Mouse (Mus musculus): ENCODE results near the gene Tmtc2.

DNA sequence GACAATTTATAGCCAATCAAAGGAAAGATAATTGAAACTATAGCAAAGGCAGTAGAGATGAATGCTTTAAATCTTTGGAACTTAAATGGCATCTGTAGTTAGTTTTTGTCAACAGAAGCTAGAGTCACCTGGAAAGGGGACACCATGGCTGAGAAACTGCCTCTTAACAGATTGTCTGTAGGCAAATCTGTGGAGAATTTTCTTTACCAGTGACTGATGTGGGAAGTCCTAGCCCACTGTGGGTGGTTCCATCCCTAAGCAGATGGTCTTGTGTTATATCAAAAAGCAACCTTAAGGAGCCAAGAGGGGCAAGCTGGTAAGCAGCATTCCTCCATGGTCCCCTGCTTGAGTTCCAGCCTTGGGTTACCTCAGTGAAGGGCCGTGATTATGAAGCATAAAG, 281.3 kb downstream of the Tmtc2 start:
- TF ChIP-seq GATA1 (IDR thresholded peaks at IDR 0.05; ENCODE audit: borderline replicate concordance, low read length) (no peak), FLI1 (IDR thresholded peaks at IDR 0.05; ENCODE audit: low read length) (no peak)

All from megakaryocyte, embryonic 14.5 days (primary cell).